Mouse (Mus musculus) liver, embryonic 14.5 days (tissue): ENCODE measurements around the gene Srarp. TPM values are rescaled to one million over a fixed set of nuclear protein-coding genes. Genes with fewer than 3 reads are reported as not detected.

Source experiments
- ATAC-seq: fragments of 200-750 bp; cut with Nextera tagmentation; 2 replicates; pipeline ENCODE4 v1.8.0; 2017; ENCODE audit warnings: moderate number of reproducible peaks, mild to moderate bottlenecking, moderate library complexity; ENCODE audit not compliant: insufficient read depth
- DNase-seq, 3 experiments: peaks; one replicate each; pipeline ENCODE4 v3.0.0-alpha.2; 2012 to 2013; ENCODE audit warnings: low read depth in 3 of 3, low spot score in 3 of 3
- H3K27ac ChIP-seq: fragments of 300-500 bp; sonication (generic); 2 replicates; pipeline ENCODE4 v1.5.1; 2014; ENCODE audit warnings: moderate library complexity, mild to moderate bottlenecking, control low read depth, inconsistent platforms
- H3K27me3 ChIP-seq: fragments of 300-500 bp; sonication (generic); 2 replicates; pipeline ENCODE4 v1.6.1; 2014; ENCODE audit warnings: mild to moderate bottlenecking, low read length, moderate library complexity; ENCODE audit not compliant: control insufficient read depth, insufficient read depth
- H3K36me3 ChIP-seq: fragments of 300-500 bp; sonication (generic); replicated peaks from 2 replicates; pipeline ENCODE4 v1.6.1; 2014; ENCODE audit warnings: low read depth; ENCODE audit not compliant: control insufficient read depth, insufficient read depth
- H3K4me1 ChIP-seq, 2 experiments: fragments of 200-500 bp in 1 of 2; fragments of 300-500 bp in 1 of 2; sonication (generic) in 1 of 2; replicated peaks; 2 replicates each; pipeline ENCODE4 v1.6.1; 2012 to 2014; ENCODE audit warnings: antibody characterized with exemption in 1 of 2, inconsistent platforms in 1 of 2, low read length in 1 of 2; ENCODE audit not compliant: control insufficient read depth in 2 of 2, insufficient read depth in 2 of 2
- H3K4me2 ChIP-seq: fragments of 300-500 bp; sonication (generic); 2 replicates; pipeline ENCODE4 v1.6.1; 2014; ENCODE audit warnings: low read depth, mild to moderate bottlenecking, control low read depth, moderate library complexity
- H3K4me3 ChIP-seq, 2 experiments: fragments of 200-500 bp in 1 of 2; fragments of 300-500 bp in 1 of 2; sonication (generic) in 1 of 2; 2 replicates each; pipeline ENCODE4 v1.5.1; 2012 to 2014; ENCODE audit warnings: low read depth in 2 of 2, low read length in 2 of 2, mild to moderate bottlenecking in 2 of 2, control low read depth in 1 of 2, inconsistent platforms in 1 of 2, moderate library complexity in 1 of 2; ENCODE audit not compliant: insufficient read depth in 1 of 2
- H3K9ac ChIP-seq: fragments of 300-500 bp; sonication (generic); replicated peaks from 2 replicates; pipeline ENCODE4 v1.6.1; 2014; ENCODE audit warnings: mild to moderate bottlenecking, control low read depth, moderate library complexity
- H3K9me3 ChIP-seq: fragments of 300-500 bp; sonication (generic); 2 replicates; pipeline ENCODE4 v1.6.1; 2016; ENCODE audit warnings: low read length, mixed read lengths; ENCODE audit not compliant: control insufficient read depth
- CTCF ChIP-seq: IDR thresholded peaks from 2 replicates; pipeline ENCODE4 v1.5.1; 2016; ENCODE audit warnings: antibody characterized with exemption, low read depth, control low read depth
- EP300 ChIP-seq: IDR thresholded peaks from 2 replicates; pipeline ENCODE4 v1.6.1; 2016; ENCODE audit warnings: antibody characterized with exemption, low read depth
- WGBS: fragments of 180-500 bp; shearing (Covaris S2); extraction: QIAGEN DNeasy Blood & Tissue Kit; methylation state at CpG from one replicate; pipeline ENCODE4 v1.1.7; 2014; ENCODE audit not compliant: insufficient replicate concordance; 5-methylcytosine and 5-hydroxymethylcytosine counted together
- polyA plus RNA-seq, 2 experiments: library from polyadenylated mRNA; depleted of rRNA in 1 of 2; stranded (reverse) in 1 of 2; unstranded in 1 of 2; fragments of >200 nt; fragmentation: Nextera tagmentation in 1 of 2; extraction: Ambion mirVana in 1 of 2; gene quantifications; 2 replicates each; pipeline versions ENCODE4 v1.2.1 to v1.2.3; 2012 to 2014

Srarp gene
- not detected in 2 replicates for polyA plus RNA-seq (2012; rRNA removed)
- polyA plus RNA-seq (2014; fragmentation: Nextera tagmentation; extraction: Ambion mirVana), result not detected in 2 replicates

- ATAC-seq, result no peak
- H3K27me3 ChIP-seq, result no peaks in the 10 kb centered on the region
- H3K36me3 ChIP-seq, result no peaks in the 10 kb centered on the region
- no peaks in the 10 kb centered on the region for H3K4me1 ChIP-seq
- WGBS, result 83% methylated on average over 1 of the region's 1 CpGs
- no peak within 1 kb of the TSS for H3K4me2 ChIP-seq
- no peak within 1 kb of the TSS for H3K4me3 ChIP-seq
- no peak for DNase-seq
- TF ChIP-seq EP300, result no peak
- no peak for TF ChIP-seq CTCF
- no peak within 1 kb of the TSS for H3K9ac ChIP-seq
- no peak within 1 kb of the TSS for H3K27ac ChIP-seq
- no peaks in the 10 kb centered on the region for H3K9me3 ChIP-seq
Observed at GRCm38 (mm10) chr4:141435974-141436373, at the start of gene Srarp. Gene Srarp (minus strand): TSS chr4:141436105.

GRCm38 (mm10) chr4:141484071-141484470 lies 48.2 kb upstream of the Srarp start:
- Histone ChIP-seq H3K27ac (no peak overlapping the region), H3K9me3 (no peaks in the 10 kb centered on the region), H3K4me1 (no peaks in the 10 kb centered on the region), H3K27me3 (no peaks in the 10 kb centered on the region), H3K4me2 (no peak overlapping the region), H3K36me3 (peaks cover 77% of the 10 kb centered on the region), H3K9ac (no peak overlapping the region), H3K4me3 (no peak overlapping the region)
- ATAC-seq (no peak), DNase-seq (no peak)
- WGBS, result 81% methylated on average over 11 of the region's 11 CpGs
- TF ChIP-seq CTCF (no peak), EP300 (no peak)

GRCm38 (mm10) chr4:141479411-141479810 lies 43.5 kb upstream of the Srarp start:
- peaks cover 11% of the 10 kb centered on the region for H3K9me3 ChIP-seq
- H3K4me3 ChIP-seq, result no peak overlapping the region
- WGBS, result 94% methylated on average over 8 of the region's 8 CpGs
- H3K4me2 ChIP-seq, result no peak overlapping the region
- DNase-seq, result no peak
- no peak for TF ChIP-seq CTCF
- TF ChIP-seq EP300, result no peak
- H3K27ac ChIP-seq, result no peak overlapping the region
- H3K27me3 ChIP-seq, result no peaks in the 10 kb centered on the region
- H3K36me3 ChIP-seq, result peaks cover 87% of the 10 kb centered on the region
- no peak for ATAC-seq
- no peak overlapping the region for H3K9ac ChIP-seq
- H3K4me1 ChIP-seq, result no peaks in the 10 kb centered on the region

- DNase-seq (no peak), ATAC-seq (no peak)
- no peak for TF ChIP-seq CTCF
- no peak for TF ChIP-seq EP300
- H3K4me2 ChIP-seq, result no peak overlapping the region
- no peak overlapping the region for H3K4me3 ChIP-seq
- H3K9ac ChIP-seq, result no peak overlapping the region
- H3K36me3 ChIP-seq, result peaks cover 89% of the 10 kb centered on the region
- H3K9me3 ChIP-seq, result peaks cover 11% of the 10 kb centered on the region
- no peaks in the 10 kb centered on the region for H3K4me1 ChIP-seq
- 97% methylated on average over 32 of the region's 32 CpGs for WGBS
- no peak overlapping the region for H3K27ac ChIP-seq
- no peaks in the 10 kb centered on the region for H3K27me3 ChIP-seq
Observed at GRCm38 (mm10) chr4:141478794-141479193, 42.9 kb upstream of the Srarp start.

- no peaks in the 10 kb centered on the region for H3K4me1 ChIP-seq
- H3K36me3 ChIP-seq, result peaks cover 89% of the 10 kb centered on the region
- WGBS, result 90% methylated on average over 23 of the region's 23 CpGs
- H3K9ac ChIP-seq, result no peak overlapping the region
- H3K27me3 ChIP-seq, result no peaks in the 10 kb centered on the region
- TF ChIP-seq CTCF, result no peak
- no peak for TF ChIP-seq EP300
- peaks cover 11% of the 10 kb centered on the region for H3K9me3 ChIP-seq
- ATAC-seq (no peak), DNase-seq (no peak)
- no peak overlapping the region for H3K27ac ChIP-seq
- H3K4me2 ChIP-seq, result no peak overlapping the region
- H3K4me3 ChIP-seq, result no peak overlapping the region
Observed at GRCm38 (mm10) chr4:141478225-141478624, 42.3 kb upstream of the Srarp start.

- no peak overlapping the region for H3K27ac ChIP-seq
- peak; percentile 12 to 42 (median 16) for DNase-seq
- no peak overlapping the region for H3K4me3 ChIP-seq
- no peaks in the 10 kb centered on the region for H3K27me3 ChIP-seq
- peaks cover 11% of the 10 kb centered on the region for H3K9me3 ChIP-seq
- no peaks in the 10 kb centered on the region for H3K4me1 ChIP-seq
- 65% methylated on average over 16 of the region's 16 CpGs for WGBS
- no peak for ATAC-seq
- no peak overlapping the region for H3K9ac ChIP-seq
- no peak overlapping the region for H3K4me2 ChIP-seq
- peaks cover 89% of the 10 kb centered on the region for H3K36me3 ChIP-seq
- no peak for TF ChIP-seq EP300
- TF ChIP-seq CTCF, result no peak
Observed at GRCm38 (mm10) chr4:141477681-141478102, 41.8 kb upstream of the Srarp start.
